In genomic region chr11:116567531-116567930, GRCm38 (mm10) we compare ENCODE assay signal across 25 mouse cellular contexts. TPM values are rescaled to one million over a fixed set of nuclear protein-coding genes. Genes with fewer than 3 reads are reported as not detected.
DNase-seq lines count a peak whose midpoint lies in the region; ATAC-seq lines count a peak whose summit lies in the region.
"Had no signal": no experiment of that assay in that cellular context is flagged by ENCODE, and none has a peak within 500 bp of the region (broad histone marks: within the 10 kb centered on the region; RNA-seq: fewer than 3 reads in every experiment).

No protein-coding gene starts in this region.

- peaks cover 12% of the 10 kb centered on the region for H3K4me1 ChIP-seq in embryonic facial prominence, embryonic 13.5 days
- H3K4me1 ChIP-seq in embryonic facial prominence, embryonic 10.5 days, result peaks cover 28% of the 10 kb centered on the region
- peaks cover 15 to 32% of the 10 kb centered on the region in 2 experiments for H3K4me1 ChIP-seq in heart, embryonic 14.5 days (ENCODE audit: control insufficient read depth in 2 of 2, insufficient read depth in 2 of 2, low read length in 2 of 2)

- intact Hi-C loops in heart, postnatal 36 days (cut with DNase I), result no loop called here

- DNase-seq in embryonic facial prominence, embryonic 10.5 days (ENCODE audit: low spot score), result no peak
- DNase-seq in heart, adult 11 months, result peak; percentile 92
- no peak for DNase-seq in heart, adult 18-20 months
- no peak for DNase-seq in heart, postnatal 36 days
- DNase-seq in skeletal muscle tissue, adult 2 months (ENCODE audit: low read depth, low spot score), result peak; percentile 64
- DNase-seq: adrenal gland, adult 8-10 months; adrenal gland, postnatal 36 days; B cell, adult 2 months; cerebellum, adult 2 months; cerebellum, postnatal 10 days; kidney, adult 11 months; kidney, adult 9 months had no signal

- 0 out of 2 replicates have a peak overlapping the region, but pooled peaks have one; percentile 28 for H3K27ac ChIP-seq in embryonic facial prominence, embryonic 13.5 days
- H3K27ac ChIP-seq in embryonic facial prominence, embryonic 10.5 days (replicated peaks), result no peak overlapping the region
- no peak overlapping the region; a peak in 1 of 4 replicates for H3K27ac ChIP-seq in heart, embryonic 14.5 days (replicated peaks in 1 of 2; ENCODE audit: control insufficient read depth in 1 of 2, insufficient read depth in 1 of 2, low read depth in 2 of 2, low read length in 2 of 2)
- H3K27ac ChIP-seq: forebrain, embryonic 15.5 days; hindbrain, embryonic 12.5 days; hindbrain, postnatal 0 days had no signal

- H3K36me3 ChIP-seq in embryonic facial prominence, embryonic 13.5 days, result peaks cover 11% of the 10 kb centered on the region; the same call in 1 of the 2 replicates
- H3K36me3 ChIP-seq in embryonic facial prominence, embryonic 10.5 days (replicated peaks), result peaks cover 28% of the 10 kb centered on the region
- H3K36me3 ChIP-seq in heart, embryonic 14.5 days (ENCODE audit: control insufficient read depth, insufficient read depth, low read length), result 0 out of 2 replicates have a peak, but pooled peaks cover 4% of the 10 kb centered on the region
- H3K36me3 ChIP-seq: forebrain, embryonic 15.5 days; hindbrain, embryonic 12.5 days had no signal

- no peak overlapping the region for H3K4me3 ChIP-seq in embryonic facial prominence, embryonic 13.5 days
- H3K4me3 ChIP-seq in embryonic facial prominence, embryonic 10.5 days, result no peak overlapping the region
- no peak overlapping the region for H3K4me3 ChIP-seq in heart, embryonic 14.5 days (ENCODE audit: control insufficient read depth in 1 of 2, insufficient read depth in 1 of 2, low read depth in 1 of 2, low read length in 2 of 2)
- H3K4me3 ChIP-seq: forebrain, embryonic 15.5 days; hindbrain, embryonic 12.5 days had no signal

- 0 out of 2 replicates have a peak overlapping the region, but pooled peaks have one; percentile 32 for H3K9ac ChIP-seq in embryonic facial prominence, embryonic 13.5 days
- peak overlapping the region; percentile 32; the same call in 1 of the 2 replicates for H3K9ac ChIP-seq in heart, embryonic 14.5 days (ENCODE audit: low read length)
- H3K9ac ChIP-seq: forebrain, embryonic 15.5 days; hindbrain, embryonic 12.5 days had no signal

- H3K4me2 ChIP-seq in embryonic facial prominence, embryonic 13.5 days, result no peak overlapping the region
- H3K4me2 ChIP-seq in heart, embryonic 14.5 days (ENCODE audit: low read length), result no peak overlapping the region
- H3K4me2 ChIP-seq: forebrain, embryonic 15.5 days; hindbrain, embryonic 12.5 days had no signal

- ATAC-seq in embryonic facial prominence, embryonic 13.5 days (ENCODE audit: insufficient number of reproducible peaks, insufficient read depth, low FRiP score, low TSS enrichment, low read depth), result no peak
- ATAC-seq in heart, embryonic 14.5 days (ENCODE audit: insufficient number of reproducible peaks, insufficient read depth, low FRiP score, low read depth), result no peak
- ATAC-seq: CD4-positive, CD25-positive, alpha-beta regulatory T cell, adult 4 months; forebrain, embryonic 15.5 days; hindbrain, postnatal 0 days had no signal

- no peaks in the 10 kb centered on the region for H3K9me3 ChIP-seq in embryonic facial prominence, embryonic 13.5 days
- no peaks in the 10 kb centered on the region for H3K9me3 ChIP-seq in embryonic facial prominence, embryonic 10.5 days
- no peaks in the 10 kb centered on the region for H3K9me3 ChIP-seq in heart, embryonic 14.5 days (ENCODE audit: control insufficient read depth, low read length)
- H3K9me3 ChIP-seq: forebrain, embryonic 15.5 days; G1E; hindbrain, embryonic 12.5 days had no signal

- 72% methylated on average over 8 of the region's 8 CpGs for WGBS in embryonic facial prominence, embryonic 13.5 days
- 87% methylated on average over 8 of the region's 8 CpGs for WGBS in embryonic facial prominence, embryonic 10.5 days
- 66% methylated on average over 8 of the region's 8 CpGs for WGBS in heart, embryonic 14.5 days

- no peaks in the 10 kb centered on the region for H3K27me3 ChIP-seq in embryonic facial prominence, embryonic 13.5 days
- no peaks in the 10 kb centered on the region for H3K27me3 ChIP-seq in embryonic facial prominence, embryonic 10.5 days (replicated peaks; ENCODE audit: low read depth, poor library complexity, severe bottlenecking)
- no peaks in the 10 kb centered on the region for H3K27me3 ChIP-seq in heart, embryonic 14.5 days (ENCODE audit: control insufficient read depth, insufficient read depth, low read length)
- H3K27me3 ChIP-seq: forebrain, embryonic 15.5 days; hindbrain, embryonic 12.5 days had no signal

RNA-seq across cellular contexts. Expression of gene Ube2o, which starts 13.7 kb away (rescaled TPM):
- 9.7 and 11.5 TPM in 2 replicates for polyA plus RNA-seq in embryonic facial prominence, embryonic 13.5 days (2015; fragmentation: Nextera tagmentation; extraction: Ambion mirVana)
- polyA plus RNA-seq in embryonic facial prominence, embryonic 10.5 days (2016; fragmentation: Nextera tagmentation; extraction: Ambion mirVana), result 12.0 and 12.4 TPM in 2 replicates
- total RNA-seq in heart, adult 18-20 months (2021), result 10 to 100 TPM; 27.7 to 29.5 TPM
- 14.4 and 17.1 TPM in 2 replicates for polyA plus RNA-seq in heart, embryonic 14.5 days (2014; fragmentation: Nextera tagmentation; extraction: Ambion mirVana)
- 10 to 100 TPM; 28.5 to 29.7 TPM for total RNA-seq in heart, postnatal 36 days (2021)

RNA-seq across cellular contexts. Expression of gene Aanat, which starts 18.7 kb away (rescaled TPM):
- not detected in 2 replicates for polyA plus RNA-seq in embryonic facial prominence, embryonic 13.5 days (2015; fragmentation: Nextera tagmentation; extraction: Ambion mirVana)
- not detected in 2 replicates for polyA plus RNA-seq in embryonic facial prominence, embryonic 10.5 days (2016; fragmentation: Nextera tagmentation; extraction: Ambion mirVana)
- total RNA-seq in heart, adult 18-20 months (2021), result not detected
- polyA plus RNA-seq in heart, embryonic 14.5 days (2014; fragmentation: Nextera tagmentation; extraction: Ambion mirVana), result 0.28 TPM in 1 of 2 replicates, not detected in the other
- not detected for total RNA-seq in heart, postnatal 36 days (2021)
- total RNA-seq: adrenal gland, adult 8-10 months; adrenal gland, postnatal 36 days; G1E; gastrocnemius, adult 8-10 months; heart, postnatal 25 days had no signal
- polyA plus RNA-seq: CD4-positive, CD25-positive, alpha-beta regulatory T cell, adult 4 months; embryonic facial prominence, embryonic 11.5 days; forebrain, embryonic 11.5 days; G1E; gonadal fat pad, adult 2 months; intestine, embryonic 14.5 days had no signal

RNA-seq across cellular contexts. Expression of gene Sphk1, which starts 36.8 kb away (rescaled TPM):
- 5.0 and 6.1 TPM in 2 replicates for polyA plus RNA-seq in embryonic facial prominence, embryonic 13.5 days (2015; fragmentation: Nextera tagmentation; extraction: Ambion mirVana)
- polyA plus RNA-seq in embryonic facial prominence, embryonic 10.5 days (2016; fragmentation: Nextera tagmentation; extraction: Ambion mirVana), result 5.9 and 6.5 TPM in 2 replicates
- total RNA-seq in heart, adult 18-20 months (2021), result 1 to 10 TPM in 1 of 2 experiments, under 1 TPM in 1; 0.94 to 1.4 TPM
- polyA plus RNA-seq in heart, embryonic 14.5 days (2014; fragmentation: Nextera tagmentation; extraction: Ambion mirVana), result 2.3 and 2.5 TPM in 2 replicates
- 1 to 10 TPM; 1.0 to 1.2 TPM for total RNA-seq in heart, postnatal 36 days (2021)

RNA-seq across cellular contexts. Expression of gene Rhbdf2, which starts 59.3 kb away (rescaled TPM):
- polyA plus RNA-seq in embryonic facial prominence, embryonic 13.5 days (2015; fragmentation: Nextera tagmentation; extraction: Ambion mirVana), result 4.2 and 4.3 TPM in 2 replicates
- 5.5 and 6.1 TPM in 2 replicates for polyA plus RNA-seq in embryonic facial prominence, embryonic 10.5 days (2016; fragmentation: Nextera tagmentation; extraction: Ambion mirVana)
- total RNA-seq in heart, adult 18-20 months (2021), result 10 to 100 TPM; 10.6 to 11.5 TPM
- polyA plus RNA-seq in heart, embryonic 14.5 days (2014; fragmentation: Nextera tagmentation; extraction: Ambion mirVana), result 6.4 and 6.6 TPM in 2 replicates
- total RNA-seq in heart, postnatal 36 days (2021), result 10 to 100 TPM; 10.3 to 15.3 TPM

Comparison
In these comparisons a context has a peak if more than half of its experiments do, and no peak if none do; other contexts are left out.
1. DNase-seq: peak in heart, adult 11 months (single experiment) and skeletal muscle tissue, adult 2 months (single experiment); none in embryonic facial prominence, embryonic 10.5 days (single experiment), heart, adult 18-20 months (0 of 2) and heart, postnatal 36 days (0 of 2).